Mouse (Mus musculus) small intestine, adult 2 months (tissue): ENCODE measurements around the gene Nop16.
"Not testable (repeated sequence)": the region's sequence is repeated elsewhere in the genome, so short reads cannot be mapped to it uniquely, and the experiment has no call there.

ENCODE experiments used
- CTCF ChIP-seq: fragments of 200-500 bp; IDR thresholded peaks from 2 replicates; pipeline ENCODE4 v1.5.1; 2012; ENCODE audit warnings: low read depth, mild to moderate bottlenecking, control low read depth, inconsistent platforms, low read length, moderate library complexity, mixed read lengths; ENCODE audit not compliant: insufficient replicate concordance, insufficient read length; ENCODE audit errors: extremely low read depth
- POLR2A ChIP-seq: fragments of 200-500 bp; IDR thresholded peaks from 2 replicates; pipeline ENCODE4 v1.6.1; 2012; ENCODE audit warnings: low read depth, mild to moderate bottlenecking, control low read depth, inconsistent platforms, low read length, moderate library complexity

DNA sequence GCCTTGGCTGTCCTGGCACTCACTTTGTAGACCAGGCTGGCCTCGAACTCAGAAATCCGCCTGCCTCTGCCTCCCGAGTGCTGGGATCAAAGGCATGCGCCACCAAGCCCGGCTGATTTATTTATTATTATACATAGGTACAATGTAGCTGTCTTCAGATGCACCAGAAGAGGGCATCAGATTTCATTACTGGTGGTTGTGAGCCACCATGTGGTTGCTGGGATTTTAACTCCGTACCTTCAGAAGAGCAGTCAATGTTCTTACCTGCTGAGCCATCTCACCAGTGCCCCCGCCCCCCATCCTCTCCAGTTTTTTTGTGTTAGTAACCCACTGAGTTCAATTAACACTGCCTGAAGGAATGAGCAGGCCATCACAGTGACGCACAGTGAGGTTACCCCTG lies 23.3 kb upstream of the Nop16 start:
- TF ChIP-seq POLR2A, CTCF: not testable (repeated sequence)
